Mouse (Mus musculus) bone marrow macrophage, adult 2 months (primary cell): ENCODE results near the gene Fam71e1.

Source experiments
- CTCF ChIP-seq: IDR thresholded peaks from 2 replicates; pipeline ENCODE4 v1.5.1; 2012; ENCODE audit warnings: low read depth, mild to moderate bottlenecking, low read length, moderate library complexity
- POLR2A ChIP-seq: IDR thresholded peaks from 2 replicates; pipeline ENCODE4 v1.6.1; 2012; ENCODE audit warnings: mild to moderate bottlenecking, low read depth, low read length, borderline replicate concordance

GRCm38 (mm10) chr7:44469677-44470675 lies 26.4 kb upstream of the Fam71e1 start:
- TF ChIP-seq CTCF: no peak
- no peak for TF ChIP-seq POLR2A
